Mouse (Mus musculus) neural tube, embryonic 15.5 days (tissue): ENCODE measurements around the gene Cplx2. TPM values are rescaled to one million over a fixed set of nuclear protein-coding genes. Genes with fewer than 3 reads are reported as not detected.

Experiments
- ATAC-seq: fragments of 200-750 bp; cut with Nextera tagmentation; 2 replicates; pipeline ENCODE4 v1.8.0; 2017; ENCODE audit warnings: mild to moderate bottlenecking, moderate TSS enrichment, moderate library complexity; ENCODE audit not compliant: low FRiP score
- H3K27ac ChIP-seq: fragments of 300-500 bp; sonication (generic); replicated peaks from 2 replicates; pipeline ENCODE4 v1.5.1; 2015; ENCODE audit warnings: mild to moderate bottlenecking, inconsistent platforms
- H3K27me3 ChIP-seq: fragments of 300-500 bp; sonication (generic); replicated peaks from 2 replicates; pipeline ENCODE4 v1.6.1; 2015; ENCODE audit warnings: inconsistent platforms
- H3K36me3 ChIP-seq: fragments of 300-500 bp; sonication (generic); 2 replicates; pipeline ENCODE4 v1.6.1; 2015; ENCODE audit warnings: inconsistent platforms
- H3K4me1 ChIP-seq: fragments of 300-500 bp; sonication (generic); 2 replicates; pipeline ENCODE4 v1.6.1; 2015; ENCODE audit warnings: inconsistent platforms
- H3K4me2 ChIP-seq: fragments of 300-500 bp; sonication (generic); 2 replicates; pipeline ENCODE4 v1.6.1; 2015; ENCODE audit warnings: inconsistent platforms, mild to moderate bottlenecking, moderate library complexity
- H3K4me3 ChIP-seq: fragments of 300-500 bp; sonication (generic); replicated peaks from 2 replicates; pipeline ENCODE4 v1.5.1; 2015; ENCODE audit warnings: mild to moderate bottlenecking, inconsistent platforms
- H3K9ac ChIP-seq: fragments of 300-500 bp; sonication (generic); replicated peaks from 2 replicates; pipeline ENCODE4 v1.6.1; 2015; ENCODE audit warnings: mild to moderate bottlenecking, inconsistent platforms
- H3K9me3 ChIP-seq: fragments of 300-500 bp; sonication (generic); replicated peaks from 2 replicates; pipeline ENCODE4 v1.6.1; 2016; ENCODE audit warnings: inconsistent platforms
- WGBS: fragments of 180-500 bp; shearing (Covaris S2); methylation state at CpG from one replicate; pipeline ENCODE4 v1.1.7; 2015; ENCODE audit warnings: mixed read lengths; 5-methylcytosine and 5-hydroxymethylcytosine counted together
- polyA plus RNA-seq: library from polyadenylated mRNA; unstranded; fragments of >200 nt; fragmentation: Nextera tagmentation; extraction: Ambion mirVana; gene quantifications from 2 replicates; pipeline ENCODE4 v1.2.1, GENCODE M21; 2015

The Cplx2 gene
- 19.8 and 20.0 TPM in 2 replicates for polyA plus RNA-seq

DNA sequence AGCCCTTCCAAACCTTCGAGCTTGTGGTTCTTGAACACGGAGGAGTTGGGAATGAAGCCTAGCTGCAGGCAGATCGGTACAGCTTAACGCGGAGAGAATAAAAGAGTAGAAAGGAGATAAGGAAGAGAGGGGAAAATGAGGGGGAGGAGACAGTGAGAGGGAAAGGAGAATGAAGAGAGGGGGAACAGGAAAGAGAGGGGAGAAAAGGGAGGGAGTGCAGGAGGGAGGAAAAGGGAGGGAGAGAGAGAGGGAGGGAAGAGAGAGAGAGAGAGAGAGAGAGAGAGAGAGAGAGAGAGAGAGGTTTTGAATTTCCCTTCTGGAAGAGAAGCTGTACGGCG lies at the start of gene Cplx2:
Cplx2 (plus strand) TSS at position 301 of the 338 bp plus-strand sequence.
- peaks cover 12% of the 10 kb centered on the region; the same call in 1 of the 2 replicates for H3K27me3 ChIP-seq
- H3K36me3 ChIP-seq: no peaks in the 10 kb centered on the region
- H3K4me1 ChIP-seq: peaks cover 46% of the 10 kb centered on the region
- H3K4me3 ChIP-seq: peak within 1 kb of the TSS; percentile 47
- WGBS: 4% methylated on average over 7 of the region's 7 CpGs
- no peaks in the 10 kb centered on the region for H3K9me3 ChIP-seq
- H3K4me2 ChIP-seq: peak within 1 kb of the TSS; percentile 80
- H3K9ac ChIP-seq: peak within 1 kb of the TSS; percentile 44
- no peak for ATAC-seq
- H3K27ac ChIP-seq: peak within 1 kb of the TSS; percentile 60

DNA sequence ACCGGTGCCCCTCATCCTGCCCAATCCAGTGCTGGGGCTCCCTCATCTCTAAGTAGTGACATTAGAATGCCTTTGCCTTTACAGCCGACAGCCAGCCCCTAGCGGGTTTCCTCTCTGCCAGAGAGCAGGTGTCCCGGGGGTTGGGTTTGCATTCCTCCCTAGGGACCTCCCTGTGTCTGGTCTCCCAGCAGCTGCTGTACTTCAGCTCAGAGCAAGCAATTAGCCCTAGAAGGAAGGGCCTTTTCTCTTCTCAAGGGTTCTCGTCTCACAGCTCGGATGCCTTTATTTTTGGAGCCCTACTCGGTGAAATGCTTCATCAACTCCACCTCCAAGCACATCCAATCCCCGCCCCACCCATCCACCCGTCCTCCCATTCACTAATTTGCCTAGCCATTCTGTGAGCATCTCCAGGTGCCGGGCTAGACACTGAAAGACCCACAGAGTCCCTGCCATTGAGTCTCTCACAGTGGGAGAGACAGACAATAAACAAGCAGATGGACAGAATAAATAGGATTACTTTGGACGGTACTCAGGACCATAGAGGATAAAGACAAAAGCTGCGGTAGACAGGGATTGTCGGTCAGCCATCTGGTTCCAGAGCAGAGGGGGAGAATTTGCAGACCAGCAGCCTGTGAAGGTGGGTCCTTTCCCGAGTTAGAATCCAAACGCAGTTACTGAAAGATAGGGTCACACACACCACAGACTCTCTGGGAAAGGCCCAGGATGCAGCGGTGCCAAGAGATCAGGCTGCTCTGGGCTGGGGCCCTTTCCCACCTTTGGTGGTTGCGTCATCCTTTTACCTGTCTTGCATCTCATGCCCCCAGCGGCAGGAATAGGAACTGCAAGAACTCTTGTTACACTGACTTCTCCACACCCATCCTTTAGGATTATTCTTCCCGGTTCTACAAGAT lies 48.5 kb upstream of the Cplx2 start:
- no peak for ATAC-seq

DNA sequence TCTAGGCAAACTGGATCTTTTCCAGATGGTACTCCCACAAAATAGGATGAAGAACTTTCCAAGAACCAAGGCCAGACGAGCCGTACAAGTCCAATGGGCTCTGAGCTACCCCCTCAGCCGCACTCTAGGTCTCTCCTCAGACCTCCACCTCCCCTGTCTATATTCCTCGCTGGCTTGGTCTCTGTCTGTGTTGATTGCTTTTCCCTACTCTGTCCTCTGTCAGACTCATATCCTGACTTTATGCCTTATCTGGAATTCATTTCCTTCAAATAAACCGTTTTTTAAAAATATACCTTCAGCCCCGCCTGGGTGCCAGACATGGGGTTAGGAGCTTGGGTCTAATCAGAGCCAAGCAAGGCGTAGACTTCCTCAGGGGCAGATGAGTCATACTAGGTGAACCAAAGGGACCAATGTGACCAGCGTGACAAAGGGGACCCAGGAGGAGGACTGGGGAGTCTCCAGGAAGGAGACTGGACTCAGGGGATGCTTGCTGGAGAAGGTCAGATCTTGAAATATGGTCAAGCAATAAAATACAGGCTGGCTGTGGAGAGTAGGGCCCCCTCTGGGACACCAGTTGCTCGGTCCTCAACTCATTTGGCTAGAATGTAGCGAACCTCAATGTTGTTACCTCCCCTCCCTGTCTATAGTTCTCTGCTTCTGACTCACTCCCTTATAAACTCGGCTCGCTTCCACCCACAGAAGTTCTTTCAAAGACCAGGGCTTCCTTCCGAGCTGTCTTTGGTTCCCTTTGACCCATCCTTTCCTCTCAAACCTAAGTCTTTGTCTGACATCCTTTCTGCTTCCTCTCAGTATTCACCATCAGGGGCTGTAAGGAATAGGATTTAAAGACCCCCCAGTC lies 47.6 kb upstream of the Cplx2 start:
- H3K36me3 ChIP-seq: no peaks in the 10 kb centered on the region
- 71% methylated on average over 13 of the region's 13 CpGs for WGBS
- H3K9ac ChIP-seq: no peak overlapping the region
- no peaks in the 10 kb centered on the region for H3K9me3 ChIP-seq
- H3K4me3 ChIP-seq: no peak overlapping the region
- H3K4me1 ChIP-seq: peaks cover 26% of the 10 kb centered on the region
- no peaks in the 10 kb centered on the region for H3K27me3 ChIP-seq
- no peak overlapping the region for H3K27ac ChIP-seq
- no peak overlapping the region for H3K4me2 ChIP-seq
- ATAC-seq: no peak

More for the DNA sequence above, 48.5 kb upstream of the Cplx2 start:
- Histone ChIP-seq H3K4me2 (no peak overlapping the region), H3K9ac (no peak overlapping the region), H3K9me3 (no peaks in the 10 kb centered on the region), H3K27me3 (no peaks in the 10 kb centered on the region), H3K36me3 (no peaks in the 10 kb centered on the region), H3K27ac (no peak overlapping the region), H3K4me1 (peaks cover 20% of the 10 kb centered on the region), H3K4me3 (no peak overlapping the region)
- 17% methylated on average over 19 of the region's 19 CpGs for WGBS

DNA sequence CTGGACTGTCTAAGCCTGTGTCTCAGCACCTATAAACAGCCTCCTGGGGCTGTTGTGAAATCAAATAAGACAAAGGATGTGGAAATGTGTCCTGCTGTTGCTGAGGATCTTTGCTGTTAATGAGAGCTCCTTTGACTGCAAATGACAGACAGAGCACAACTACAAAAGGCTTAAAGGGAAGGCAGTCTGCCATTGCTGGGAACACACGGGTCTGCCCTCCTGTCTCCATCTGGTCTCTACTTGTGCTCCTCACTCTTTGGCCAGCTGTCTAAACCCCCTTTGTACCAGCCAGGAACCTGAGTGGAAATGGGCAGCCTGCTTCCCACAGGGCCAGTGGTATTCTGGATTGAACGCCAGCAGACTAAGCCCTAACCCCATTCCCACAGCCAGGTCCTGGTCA lies 47.0 kb upstream of the Cplx2 start:
- no peaks in the 10 kb centered on the region for H3K36me3 ChIP-seq
- H3K27me3 ChIP-seq: no peaks in the 10 kb centered on the region
- no peak overlapping the region for H3K4me3 ChIP-seq
- H3K4me1 ChIP-seq: peaks cover 29% of the 10 kb centered on the region
- WGBS: 32% methylated on average over 2 of the region's 2 CpGs
- no peaks in the 10 kb centered on the region for H3K9me3 ChIP-seq
- H3K4me2 ChIP-seq: no peak overlapping the region
- H3K27ac ChIP-seq: no peak overlapping the region; the same call in 1 of the 2 replicates
- H3K9ac ChIP-seq: no peak overlapping the region
- no peak for ATAC-seq

DNA sequence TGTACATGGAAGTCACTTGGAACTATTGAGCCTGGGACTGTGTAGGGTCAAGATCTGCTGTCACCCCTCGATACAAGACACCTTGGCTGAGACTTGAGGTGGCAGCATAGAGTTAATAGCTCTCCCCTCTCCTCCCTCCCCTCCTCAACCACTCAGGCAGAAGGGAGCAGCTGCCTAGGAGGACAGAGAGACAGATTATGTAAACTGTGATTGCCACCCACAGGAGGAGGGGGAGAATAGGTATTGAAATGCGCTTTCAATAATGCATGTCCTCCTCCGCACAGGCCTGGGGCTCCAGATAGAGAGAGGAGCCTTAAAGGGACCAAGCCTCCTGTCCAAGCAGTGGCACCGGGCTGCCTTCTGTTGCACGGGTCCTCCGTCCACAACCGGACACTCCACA lies 45.3 kb upstream of the Cplx2 start:
- Histone ChIP-seq H3K9me3 (no peaks in the 10 kb centered on the region), H3K27ac (0 out of 2 replicates have a peak overlapping the region, but pooled peaks have one; percentile 25), H3K4me2 (no peak overlapping the region), H3K36me3 (no peaks in the 10 kb centered on the region), H3K4me3 (no peak overlapping the region), H3K9ac (no peak overlapping the region), H3K27me3 (no peaks in the 10 kb centered on the region), H3K4me1 (peaks cover 33% of the 10 kb centered on the region)
- no peak for ATAC-seq
- 26% methylated on average over 7 of the region's 7 CpGs for WGBS

DNA sequence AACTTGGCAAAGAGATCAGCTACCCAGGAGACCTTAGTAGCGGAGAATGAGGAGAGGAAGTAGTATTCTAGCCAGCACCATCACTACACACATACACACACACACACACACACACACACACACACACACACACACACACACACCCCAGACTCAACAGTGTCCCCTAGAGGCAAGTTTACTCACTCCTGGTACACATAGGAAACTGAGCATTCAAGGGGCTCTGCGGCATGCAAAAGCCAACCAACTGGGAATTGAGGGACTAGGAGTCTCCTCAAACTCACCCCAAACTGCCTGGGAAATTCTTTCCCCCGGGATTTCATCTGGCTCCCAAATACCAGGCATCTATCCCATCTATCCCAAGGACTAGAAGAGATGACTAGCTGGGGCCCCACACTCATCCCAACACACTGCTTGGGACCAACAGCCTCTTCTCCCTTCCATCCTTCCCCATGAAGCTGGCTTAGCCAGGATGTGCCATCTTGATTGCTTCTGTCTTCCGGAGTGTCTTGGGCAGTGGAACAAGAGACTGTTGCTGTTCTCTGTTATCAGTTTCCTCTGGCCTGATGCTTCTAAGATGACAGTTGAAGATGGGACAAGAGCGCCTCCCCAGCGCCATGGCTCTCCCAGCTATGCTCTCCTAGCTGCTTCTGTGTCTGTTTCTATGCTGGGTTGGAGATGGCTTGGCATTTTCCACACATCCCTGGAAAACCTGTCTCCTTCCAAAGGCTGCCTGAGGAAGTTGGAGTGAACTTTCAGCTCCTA lies 44.3 kb upstream of the Cplx2 start:
- no peak for ATAC-seq
- WGBS: 91% methylated on average over 6 of the region's 6 CpGs
- H3K27ac ChIP-seq: no peak overlapping the region

DNA sequence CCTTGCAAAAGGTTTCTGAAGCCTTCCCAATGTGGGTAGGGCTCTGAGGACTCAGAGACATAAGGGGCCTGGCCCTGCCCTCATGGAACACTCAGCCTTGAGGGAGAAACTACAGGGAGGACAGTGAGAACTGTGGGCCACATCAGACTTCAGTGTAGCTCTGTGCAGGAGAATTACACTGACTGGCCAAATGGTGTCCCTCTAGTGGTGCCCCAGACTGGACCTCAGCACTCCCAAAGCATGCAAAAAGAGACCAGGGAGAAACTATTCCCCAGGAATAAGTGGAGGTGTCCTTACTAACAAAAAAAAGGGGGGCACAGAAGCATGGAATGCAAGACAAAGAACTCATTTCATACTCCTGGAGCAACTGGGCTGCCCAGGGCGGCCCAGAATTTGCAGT lies 43.1 kb upstream of the Cplx2 start:
- Histone ChIP-seq H3K4me2 (no peak overlapping the region), H3K27me3 (no peaks in the 10 kb centered on the region), H3K9ac (no peak overlapping the region), H3K4me3 (no peak overlapping the region), H3K27ac (no peak overlapping the region), H3K9me3 (no peaks in the 10 kb centered on the region), H3K36me3 (no peaks in the 10 kb centered on the region), H3K4me1 (peaks cover 42% of the 10 kb centered on the region)
- WGBS: 50% methylated on average over 1 of the region's 1 CpGs
- no peak for ATAC-seq

More for the DNA sequence above, 44.3 kb upstream of the Cplx2 start:
- H3K4me1 ChIP-seq: peaks cover 39% of the 10 kb centered on the region
- H3K4me2 ChIP-seq: no peak overlapping the region
- no peak overlapping the region for H3K4me3 ChIP-seq
- H3K9ac ChIP-seq: no peak overlapping the region
- H3K27me3 ChIP-seq: no peaks in the 10 kb centered on the region
- no peaks in the 10 kb centered on the region for H3K36me3 ChIP-seq
- H3K9me3 ChIP-seq: no peaks in the 10 kb centered on the region

DNA sequence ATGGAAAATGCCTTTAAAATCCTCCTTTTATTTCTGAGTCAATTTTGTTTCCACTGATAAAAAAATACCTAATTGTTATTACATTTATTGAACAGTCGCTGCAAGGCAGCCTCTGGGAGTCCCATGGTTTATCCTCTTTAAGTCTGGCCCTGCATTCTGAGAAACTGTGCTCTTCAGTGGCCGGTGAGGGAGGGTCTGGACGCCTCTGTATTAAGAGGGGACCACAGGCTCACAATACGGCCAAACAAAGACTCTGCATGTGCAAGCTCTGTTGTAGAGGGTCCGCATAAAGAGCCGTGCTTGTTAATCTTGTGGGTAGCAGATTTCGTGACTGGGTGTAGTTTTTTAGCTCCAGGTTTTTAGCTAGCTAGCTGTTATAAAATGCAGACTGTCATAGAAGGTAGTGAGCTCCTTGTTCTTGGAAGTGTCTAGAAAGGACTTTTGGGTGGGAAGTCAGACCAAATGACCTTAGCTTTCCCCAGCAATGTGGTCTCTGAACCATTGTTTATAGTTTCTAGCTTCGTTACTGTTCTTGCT lies 42.1 kb upstream of the Cplx2 start:
- no peak overlapping the region for H3K4me3 ChIP-seq
- no peaks in the 10 kb centered on the region for H3K27me3 ChIP-seq
- H3K4me2 ChIP-seq: no peak overlapping the region
- peak overlapping the region; percentile 35; the same call in 1 of the 2 replicates for H3K27ac ChIP-seq
- H3K36me3 ChIP-seq: no peaks in the 10 kb centered on the region
- no peak for ATAC-seq
- no peaks in the 10 kb centered on the region for H3K9me3 ChIP-seq
- no peak overlapping the region for H3K9ac ChIP-seq
- H3K4me1 ChIP-seq: peaks cover 38% of the 10 kb centered on the region
- 16% methylated on average over 8 of the region's 8 CpGs for WGBS

DNA sequence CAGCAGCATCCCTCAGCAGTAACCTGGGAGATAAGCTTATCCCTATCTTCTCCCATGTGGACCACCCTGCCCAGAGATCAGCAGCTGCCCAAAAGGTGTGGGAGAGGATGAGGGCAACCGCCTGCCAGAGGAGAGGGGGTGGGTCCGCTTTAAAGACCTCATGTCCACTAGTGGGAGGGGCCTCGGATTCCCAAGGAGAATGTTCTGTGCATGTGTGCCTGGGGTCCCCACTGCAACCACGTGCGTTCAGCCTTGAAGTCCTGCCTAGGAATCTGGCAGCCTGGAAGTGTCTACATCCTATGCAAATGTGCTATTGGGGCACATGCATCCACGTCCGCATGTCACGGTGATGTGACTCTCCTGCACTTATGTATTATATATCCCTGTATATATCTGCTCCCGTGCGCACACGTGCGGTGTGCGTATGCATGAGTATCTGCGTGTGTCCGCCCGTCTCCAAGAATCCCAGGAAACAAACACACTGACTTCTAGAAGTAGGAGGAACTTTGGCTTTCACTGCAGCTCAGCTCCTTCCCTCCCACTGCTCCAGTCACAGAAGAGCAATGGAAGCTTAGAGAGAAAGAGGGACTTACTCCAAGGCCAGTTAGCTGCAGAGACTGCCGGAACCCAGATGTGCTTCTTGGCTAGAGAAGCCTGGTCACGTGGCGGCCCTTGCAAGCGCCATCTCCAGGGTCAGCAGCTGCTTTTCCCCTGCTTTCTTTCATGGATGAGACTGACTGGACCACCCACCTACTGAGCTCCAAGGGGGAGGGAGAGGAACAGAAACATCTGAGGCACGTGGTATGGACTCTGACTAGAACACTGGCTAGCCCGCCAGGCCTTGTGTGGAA lies 39.1 kb upstream of the Cplx2 start:
- Histone ChIP-seq H3K4me1 (peaks cover 22% of the 10 kb centered on the region), H3K9ac (no peak overlapping the region), H3K4me2 (no peak overlapping the region), H3K4me3 (no peak overlapping the region), H3K36me3 (no peaks in the 10 kb centered on the region), H3K27me3 (no peaks in the 10 kb centered on the region), H3K9me3 (no peaks in the 10 kb centered on the region), H3K27ac (peak overlapping the region; percentile 45; the same call in 1 of the 2 replicates)
- 63% methylated on average over 22 of the region's 22 CpGs for WGBS
- ATAC-seq: no peak

DNA sequence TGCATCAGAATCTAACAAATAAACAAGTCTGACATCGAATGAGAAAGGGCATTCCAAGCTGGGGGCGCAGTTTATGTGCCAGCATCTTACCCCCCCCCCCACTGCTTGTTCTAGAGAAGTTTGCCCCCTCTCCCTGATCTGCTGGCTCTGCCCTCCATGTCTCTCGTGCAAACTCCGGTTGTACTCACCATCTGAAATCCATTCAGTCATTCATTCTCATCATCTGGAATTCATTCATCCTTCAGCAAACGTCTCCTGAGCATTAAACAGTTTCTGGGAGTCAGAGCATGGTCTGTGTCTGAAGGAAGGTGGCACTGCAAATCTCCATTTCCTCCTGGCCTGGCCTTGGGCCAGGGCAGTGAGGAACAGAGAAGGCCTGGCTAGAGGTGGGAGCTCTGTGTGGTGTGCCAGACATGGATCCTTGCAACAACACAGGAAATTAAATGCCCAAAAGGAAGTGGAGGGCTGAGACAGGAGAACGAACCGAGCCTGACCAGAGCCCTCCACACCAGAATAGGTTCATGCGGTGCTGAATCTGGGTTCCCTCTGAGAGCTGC lies 38.1 kb upstream of the Cplx2 start:
- ATAC-seq: no peak
- H3K9me3 ChIP-seq: no peaks in the 10 kb centered on the region
- H3K4me3 ChIP-seq: no peak overlapping the region
- H3K4me2 ChIP-seq: no peak overlapping the region
- H3K36me3 ChIP-seq: no peaks in the 10 kb centered on the region
- WGBS: 78% methylated on average over 8 of the region's 8 CpGs
- no peaks in the 10 kb centered on the region for H3K27me3 ChIP-seq
- H3K4me1 ChIP-seq: peaks cover 20% of the 10 kb centered on the region
- H3K9ac ChIP-seq: no peak overlapping the region
- no peak overlapping the region for H3K27ac ChIP-seq
